Comparison of ENCODE assay signal across 13 mouse cellular contexts in genomic region chr14:60671504-60671903, GRCm38 (mm10).
"Had no signal": no experiment of that assay in that cellular context is flagged by ENCODE, and none has a peak within 500 bp of the region (broad histone marks: within the 10 kb centered on the region; RNA-seq: fewer than 3 reads in every experiment).

No protein-coding gene starts in this region.

- H3K9ac ChIP-seq: liver, embryonic 15.5 days; midbrain, embryonic 15.5 days; stomach, embryonic 15.5 days had no signal

- H3K4me2 ChIP-seq: liver, embryonic 11.5 days; liver, embryonic 15.5 days; midbrain, embryonic 15.5 days; stomach, embryonic 15.5 days had no signal

- H3K9me3 ChIP-seq: limb, embryonic 10.5 days; liver, embryonic 15.5 days; megakaryocyte, embryonic 14.5 days; midbrain, embryonic 15.5 days; stomach, embryonic 15.5 days had no signal

- H3K36me3 ChIP-seq: limb, embryonic 10.5 days; liver, embryonic 15.5 days; midbrain, embryonic 15.5 days; stomach, embryonic 15.5 days had no signal

- H3K27ac ChIP-seq: left cerebral cortex, adult 2 months; limb, embryonic 10.5 days; liver, embryonic 15.5 days; macrophage; midbrain, embryonic 15.5 days; stomach, embryonic 15.5 days had no signal

- H3K4me3 ChIP-seq: left cerebral cortex, adult 2 months; limb, embryonic 10.5 days; liver, embryonic 15.5 days; megakaryocyte, embryonic 14.5 days; midbrain, embryonic 15.5 days; stomach, embryonic 15.5 days had no signal

- H3K27me3 ChIP-seq: midbrain, embryonic 15.5 days; stomach, embryonic 15.5 days had no signal

- H3K4me1 ChIP-seq: megakaryocyte, embryonic 14.5 days; stomach, embryonic 15.5 days had no signal

- ATAC-seq: midbrain, embryonic 15.5 days had no signal

- DNase-seq: lung, adult 2 months; lung, postnatal 10 days; right cerebral cortex, postnatal 14 days; thymus, adult 2 months; thymus, postnatal 25 days had no signal
